Mouse (Mus musculus) ES-E14 (cell line): ENCODE measurements at regions not wholly inside any gene's neighbourhood (a gene's known extent, or its start where the extent isn't known, plus 50 kb on each side); places are given as distances from the start of the nearest gene placed in this dataset.

ENCODE experiments used
- CHD2 ChIP-seq: IDR thresholded peaks from 2 replicates; pipeline ENCODE4 v1.6.1; 2014; ENCODE audit warnings: mild to moderate bottlenecking, low read depth, low read length, inconsistent platforms
- MAFK ChIP-seq: IDR thresholded peaks from 2 replicates; pipeline ENCODE4 v1.6.1; 2014; ENCODE audit warnings: mild to moderate bottlenecking, low read depth, low read length, inconsistent platforms; ENCODE audit not compliant: insufficient read depth

GRCm38 (mm10) chr1:33222997-33223396 is 446.6 kb downstream of the Prim2 start:
- no peak for TF ChIP-seq MAFK
- no peak for TF ChIP-seq CHD2
